Mouse (Mus musculus) liver, adult 2 months (tissue): ENCODE measurements at regions not wholly inside any gene's neighbourhood (a gene's known extent, or its start where the extent isn't known, plus 50 kb on each side); places are given as distances from the start of the nearest gene placed in this dataset.

Experiments
- CTCF ChIP-seq: fragments of 200-500 bp; IDR thresholded peaks from 2 replicates; pipeline ENCODE4 v1.5.1; 2011; ENCODE audit warnings: low read depth, low read length, control low read depth
- POLR2A ChIP-seq: fragments of 200-500 bp; IDR thresholded peaks from 2 replicates; pipeline ENCODE4 v1.6.1; 2011; ENCODE audit warnings: low read length, control low read depth; ENCODE audit not compliant: insufficient read depth; ENCODE audit errors: extremely low read depth

- TF ChIP-seq CTCF (no peak), POLR2A (no peak)
Observed at GRCm38 (mm10) chr1:184603136-184603535, 129.3 kb downstream of the Hlx start.
